Mouse (Mus musculus) gastrocnemius, postnatal 10 days (tissue): Measurements from ENCODE around the gene Tpm3. TPM values are rescaled to one million over a fixed set of nuclear protein-coding genes. Genes with fewer than 3 reads are reported as not detected.

Experiments
- DNase-seq: peaks from one replicate; pipeline ENCODE4 v3.0.0; 2021; ENCODE audit warnings: mixed read lengths
- long read RNA-seq, 2 experiments: library from polyadenylated mRNA; stranded (forward); transcript quantifications; one replicate each; pipeline ENCODE4 v2.0.0; 2021
- total RNA-seq, 2 experiments: library from RNA; stranded (reverse); gene quantifications; 2 replicates each; pipeline ENCODE4 v1.2.3; 2021

The Tpm3 gene
- total RNA-seq: 100 to 1,000 TPM; 277 to 366 TPM
- long read RNA-seq, experiment 1, transcript Tpm3-201 (8 exons, 2,230 nt): minor isoform, 89 of 470 reads
- long read RNA-seq, experiment 1, transcript Tpm3-205 (10 exons, 1,139 nt): major isoform, 311 of 470 reads
- long read RNA-seq, experiment 1, partial matches to known transcripts: 15 of 470 reads
- long read RNA-seq, experiment 1, other reads (novel, unspliced or antisense): 51 of 470 reads
- long read RNA-seq, experiment 2, transcript Tpm3-201 (8 exons, 2,230 nt): minor isoform, 61 of 411 reads
- long read RNA-seq, experiment 2, transcript Tpm3-205 (10 exons, 1,139 nt): major isoform, 310 of 411 reads
- long read RNA-seq, experiment 2, partial matches to known transcripts: 6 of 411 reads
- long read RNA-seq, experiment 2, other reads (novel, unspliced or antisense): 34 of 411 reads

GRCm38 (mm10) chr3:90072294-90072693 lies at the start of gene Tpm3:
Gene Tpm3 (plus strand): TSS chr3:90072649.
- DNase-seq: no peak

- DNase-seq: no peak
These were observed 37.8 kb upstream of the Tpm3 start for GRCm38 (mm10) chr3:90034653-90035052.

GRCm38 (mm10) chr3:90036263-90036662 lies 36.2 kb upstream of the Tpm3 start:
- DNase-seq: no peak

GRCm38 (mm10) chr3:90049691-90050090 lies 22.8 kb upstream of the Tpm3 start:
- no peak for DNase-seq

- peak; percentile 67 for DNase-seq
These were observed 20.8 kb upstream of the Tpm3 start, which contains the start of gene 4933434E20Rik for GRCm38 (mm10) chr3:90051441-90052350. Gene 4933434E20Rik (plus strand): TSS chr3:90051636.

GRCm38 (mm10) chr3:90052351-90053241 lies 19.9 kb upstream of the Tpm3 start, which contains the start of gene Ubap2l:
Gene Ubap2l (minus strand): TSS chr3:90052628.
- DNase-seq: peak; percentile 91

GRCm38 (mm10) chr3:90061549-90061948 lies 10.9 kb upstream of the Tpm3 start:
- DNase-seq: no peak

- DNase-seq: no peak
These were observed 9.9 kb upstream of the Tpm3 start for GRCm38 (mm10) chr3:90062539-90062938.

- no peak for DNase-seq
These were observed 8.1 kb upstream of the Tpm3 start for GRCm38 (mm10) chr3:90064383-90064782.

GRCm38 (mm10) chr3:90065553-90065952 lies 6.9 kb upstream of the Tpm3 start:
- DNase-seq: peak; percentile 30

GRCm38 (mm10) chr3:90067851-90068250 lies 4.6 kb upstream of the Tpm3 start:
- no peak for DNase-seq

- DNase-seq: no peak
These were observed 2.8 kb upstream of the Tpm3 start for GRCm38 (mm10) chr3:90069688-90070087.

GRCm38 (mm10) chr3:90076921-90077716 lies 4.7 kb downstream of the Tpm3 start:
- DNase-seq: peak; percentile 82

- DNase-seq: no peak
These were observed 5.8 kb downstream of the Tpm3 start for GRCm38 (mm10) chr3:90078224-90078623.

GRCm38 (mm10) chr3:90079133-90079762 lies 6.8 kb downstream of the Tpm3 start:
- DNase-seq: peak; percentile 80

- peak; percentile 63 for DNase-seq
These were observed 7.5 kb downstream of the Tpm3 start for GRCm38 (mm10) chr3:90079763-90080497.

- DNase-seq: no peak
These were observed 8.0 kb downstream of the Tpm3 start for GRCm38 (mm10) chr3:90080498-90080863.

GRCm38 (mm10) chr3:90081365-90082240 lies 9.2 kb downstream of the Tpm3 start:
- DNase-seq: no peak

GRCm38 (mm10) chr3:90083034-90083433 lies 10.6 kb downstream of the Tpm3 start:
- DNase-seq: no peak
